Mouse (Mus musculus): ENCODE results near the gene Slc2a4.

DNA sequence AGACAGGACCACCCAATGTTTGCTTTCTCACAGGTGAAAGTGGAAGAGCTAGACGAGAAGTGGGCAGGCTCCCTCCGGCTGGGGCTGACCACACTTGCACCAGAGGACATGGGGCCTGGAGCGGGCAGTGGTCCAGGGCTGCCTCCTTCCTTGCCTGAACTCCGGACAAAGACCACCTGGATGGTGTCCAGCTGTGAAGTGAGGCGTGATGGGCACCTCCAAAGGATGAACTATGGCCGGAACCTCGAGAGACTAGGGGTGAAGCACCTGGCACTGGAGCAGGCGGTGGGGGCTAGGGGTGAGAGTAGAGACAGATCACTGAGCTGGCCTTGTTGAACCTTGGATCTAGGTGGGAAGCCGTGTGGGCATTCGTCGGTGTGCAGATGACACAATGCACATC, 39.3 kb downstream of the Slc2a4 start:
- TF ChIP-seq CTCF (IDR thresholded peaks at IDR 0.05; ENCODE audit: low read depth, low read length) (no peak), EP300 (IDR thresholded peaks at IDR 0.05; ENCODE audit: insufficient read depth, low read depth, low read length) (no peak), POLR2A (IDR thresholded peaks at IDR 0.05; ENCODE audit: insufficient read depth, low read length) (no peak)
